Mouse (Mus musculus) neural tube, postnatal 0 days (tissue): ENCODE data around the gene Tcp11. TPM values are rescaled to one million over a fixed set of nuclear protein-coding genes. Genes with fewer than 3 reads are reported as not detected.

Source experiments
- polyA plus RNA-seq: library from polyadenylated mRNA; unstranded; fragments of >200 nt; fragmentation: Nextera tagmentation; extraction: Ambion mirVana; gene quantifications from 2 replicates; pipeline ENCODE4 v1.2.1, GENCODE M21; 2015

Gene Tcp11
- polyA plus RNA-seq, result 1.7 and 1.9 TPM in 2 replicates

GRCm38 (mm10) chr17:28080045-28080816, at the start of gene Tcp11:
Gene Tcp11, minus strand, starts transcription at chr17:28080639.

Other genes starting within 250 kb of the Tcp11 start
- 221 and 227 TPM in 2 replicates for gene Snrpc, start 242.5 kb downstream of the Tcp11 start, polyA plus RNA-seq
- 4.3 and 5.7 TPM in 2 replicates for gene Uhrf1bp1, start 224.2 kb downstream of the Tcp11 start, polyA plus RNA-seq
- gene Anks1, start 171.3 kb downstream of the Tcp11 start, polyA plus RNA-seq, result 29.2 and 37.0 TPM in 2 replicates
- 45.6 and 47.3 TPM in 2 replicates for gene Taf11, start 170.8 kb downstream of the Tcp11 start, polyA plus RNA-seq
- gene Scube3, start 61.5 kb upstream of the Tcp11 start, polyA plus RNA-seq, result 2.2 and 2.4 TPM in 2 replicates
- 38.0 and 48.7 TPM in 2 replicates for gene Zfp523, start 96.5 kb upstream of the Tcp11 start, polyA plus RNA-seq
- 8.6 and 11.8 TPM in 2 replicates for gene Def6, start 127.1 kb upstream of the Tcp11 start, polyA plus RNA-seq
- gene Ppard, start 152.1 kb upstream of the Tcp11 start, polyA plus RNA-seq, result 1.7 and 2.4 TPM in 2 replicates
- 26.3 and 29.9 TPM in 2 replicates for gene Fance, start 232.9 kb upstream of the Tcp11 start, polyA plus RNA-seq
- gene Rpl10a, start 247.8 kb upstream of the Tcp11 start, polyA plus RNA-seq, result 365 and 370 TPM in 2 replicates